Mouse (Mus musculus) kidney, adult 9 months (tissue): ENCODE data around the gene Cdkn2aipnl.

Source experiments
- DNase-seq: peaks from one replicate; pipeline ENCODE4 v3.0.0; 2022

Gene Cdkn2aipnl

DNA sequence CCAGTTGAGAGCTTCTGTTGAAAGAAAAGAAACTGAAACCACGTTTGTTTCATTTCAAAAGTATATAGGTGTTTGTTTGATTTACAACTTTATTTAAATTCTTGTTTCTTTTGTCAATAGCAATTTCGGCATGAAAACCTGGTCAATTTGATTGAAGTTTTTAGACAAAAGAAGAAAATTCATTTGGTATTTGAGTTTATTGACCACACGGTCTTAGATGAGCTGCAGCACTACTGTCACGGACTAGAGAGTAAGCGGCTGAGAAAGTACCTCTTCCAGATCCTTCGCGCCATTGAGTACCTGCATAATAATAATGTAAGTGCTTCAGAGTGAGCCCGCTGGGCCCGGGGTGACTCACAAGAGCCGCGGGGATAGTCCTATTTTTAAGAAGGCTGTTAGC, 43.5 kb downstream of the Cdkn2aipnl start:
- no peak for DNase-seq

- DNase-seq = no peak
Observed at GRCm38 (mm10) chr11:52011541-52011940, 44.1 kb downstream of the Cdkn2aipnl start.

GRCm38 (mm10) chr11:52018217-52018616, 50.8 kb downstream of the Cdkn2aipnl start:
- DNase-seq = no peak
